Mouse (Mus musculus) left cerebral cortex, postnatal 36 days (tissue): ENCODE results near the gene Lactb. TPM values are rescaled to one million over a fixed set of nuclear protein-coding genes. Genes with fewer than 3 reads are reported as not detected.

Source experiments
- DNase-seq, 2 experiments: peaks; one replicate each; pipeline ENCODE4 v3.0.0; 2021 to 2022; ENCODE audit warnings: low spot score in 2 of 2, mixed read lengths in 1 of 2
- intact Hi-C: fragments of 180-260 bp; cut with DNase I; formaldehyde crosslinking; loops from one replicate; pipeline ENCODE4 v1.15.1; 2025
- total RNA-seq, 2 experiments: library from RNA; stranded (reverse); gene quantifications; 2 replicates each; pipeline ENCODE4 v1.2.3; 2021

Lactb gene
- total RNA-seq, 2 experiments from 2014 or later = 18.8 to 19.0 TPM

- intact Hi-C loops = no loop called here
- DNase-seq = no peak
These were observed 68.2 kb downstream of the Lactb start for GRCm38 (mm10) chr9:66907126-66907525.

GRCm38 (mm10) chr9:66905990-66906389, 69.3 kb downstream of the Lactb start:
- DNase-seq = no peak
- intact Hi-C loops = no loop called here

Other genes with a start within 250 kb of the Lactb start
- gene Aph1b, start 180.0 kb downstream of the Lactb start, total RNA-seq = 10 to 100 TPM; 19.5 to 19.6 TPM
- gene Gm10647, start 178.4 kb downstream of the Lactb start, total RNA-seq = under 1 TPM; 0.30 to 0.88 TPM
- gene Aph1c, start 140.8 kb downstream of the Lactb start, total RNA-seq = 1 to 10 TPM; 5.7 to 7.2 TPM
- gene Rab8b, start 55.8 kb downstream of the Lactb start, total RNA-seq = 10 to 100 TPM; 25.2 to 31.7 TPM
- gene Rps27l, start 29.4 kb downstream of the Lactb start, total RNA-seq = 10 to 100 TPM; 36.8 to 37.3 TPM
- gene Tpm1, start 73.9 kb upstream of the Lactb start, total RNA-seq = 100 to 1,000 TPM; 230 to 232 TPM